Mouse (Mus musculus) embryonic facial prominence, embryonic 13.5 days (tissue): ENCODE measurements at regions not wholly inside any gene's neighbourhood (a gene's known extent, or its start where the extent isn't known, plus 50 kb on each side); places are given as distances from the start of the nearest gene placed in this dataset. TPM values are rescaled to one million over a fixed set of nuclear protein-coding genes. Genes with fewer than 3 reads are reported as not detected.

ENCODE experiments used
- microRNA counts: library from miRNA; unstranded; fragments of <30 nt; microRNA quantifications from one replicate; lab custom pipeline; 2016
- microRNA-seq: library from miRNA; unstranded; fragments of <30 nt; microRNA quantifications from one replicate; pipeline ENCODE4, GENCODE M21; 2016

MicroRNAs encoded in the stretch of these regions (microRNA counts, 519-probe panel; counts per million panel counts)
- 2,495 counts per million, percentile 60 among the panel's probes with 10 or more counts for microRNA mmu-miR-682 (lab: Ali Mortazavi, UCI)

Small RNA genes lying in the stretch of these regions (microRNA-seq; reads per million reads assigned to microRNA genes)
- not detected for gene Mir682
